Mouse (Mus musculus) stomach, postnatal 0 days (tissue): Measurements from ENCODE around the gene Gpha2. TPM values are rescaled to one million over a fixed set of nuclear protein-coding genes. Genes with fewer than 3 reads are reported as not detected.
A peak's percentile ranks its signal among the peaks of the same experiment; 100 is the strongest.

Source experiments
- ATAC-seq: fragments of 200-750 bp; cut with Nextera tagmentation; 2 replicates; pipeline ENCODE4 v1.8.0; 2017; ENCODE audit not compliant: low FRiP score, low TSS enrichment
- DNase-seq: peaks from one replicate; pipeline ENCODE4 v3.0.0-alpha.2; 2016; ENCODE audit warnings: low spot score
- H3K27ac ChIP-seq: fragments of 300-500 bp; sonication (generic); replicated peaks from 2 replicates; pipeline ENCODE4 v1.5.1; 2014; ENCODE audit warnings: mild to moderate bottlenecking, control low read depth
- H3K27me3 ChIP-seq: fragments of 300-500 bp; sonication (generic); 2 replicates; pipeline ENCODE4 v1.6.1; 2014; ENCODE audit warnings: low read length; ENCODE audit not compliant: control insufficient read depth, insufficient read depth
- H3K36me3 ChIP-seq: fragments of 300-500 bp; sonication (generic); 2 replicates; pipeline ENCODE4 v1.6.1; 2014; ENCODE audit warnings: low read length, mixed read lengths; ENCODE audit not compliant: control insufficient read depth, insufficient read depth
- H3K4me1 ChIP-seq: fragments of 300-500 bp; sonication (generic); replicated peaks from 2 replicates; pipeline ENCODE4 v1.6.1; 2014; ENCODE audit warnings: antibody characterized with exemption; ENCODE audit not compliant: control insufficient read depth, insufficient read depth
- H3K4me2 ChIP-seq: fragments of 300-500 bp; sonication (generic); replicated peaks from 2 replicates; pipeline ENCODE4 v1.6.1; 2014; ENCODE audit warnings: low read depth, mild to moderate bottlenecking, control low read depth, moderate library complexity
- H3K4me3 ChIP-seq: fragments of 300-500 bp; sonication (generic); 2 replicates; pipeline ENCODE4 v1.5.1; 2014; ENCODE audit warnings: low read depth, low read length, control low read depth
- H3K9ac ChIP-seq: fragments of 300-500 bp; sonication (generic); 2 replicates; pipeline ENCODE4 v1.6.1; 2014; ENCODE audit warnings: mild to moderate bottlenecking, low read length, control low read depth, mixed read lengths
- H3K9me3 ChIP-seq: fragments of 300-500 bp; sonication (generic); 2 replicates; pipeline ENCODE4 v1.6.1; 2016; ENCODE audit warnings: low read length; ENCODE audit not compliant: control insufficient read depth
- CTCF ChIP-seq: IDR thresholded peaks from 2 replicates; pipeline ENCODE4 v1.5.1; 2016; ENCODE audit warnings: antibody characterized with exemption, low read depth, mild to moderate bottlenecking, moderate library complexity
- EP300 ChIP-seq: optimal IDR thresholded peaks from 2 replicates; pipeline ENCODE3; 2016; ENCODE audit warnings: antibody characterized with exemption
- WGBS: fragments of 180-500 bp; shearing (Covaris S2); extraction: QIAGEN DNeasy Blood & Tissue Kit; methylation state at CpG from one replicate; pipeline ENCODE4 v1.1.7; 2014; 5-methylcytosine and 5-hydroxymethylcytosine counted together
- polyA plus RNA-seq: library from polyadenylated mRNA; unstranded; fragments of >200 nt; fragmentation: Nextera tagmentation; extraction: Ambion mirVana; gene quantifications from 2 replicates; pipeline ENCODE4 v1.2.1, GENCODE M21; 2015

Gene Gpha2
- polyA plus RNA-seq, 1 experiment from 2014 or later = 0.17 TPM

- no peaks in the 10 kb centered on the region for H3K9me3 ChIP-seq
- H3K4me2 ChIP-seq = no peak overlapping the region
- H3K27ac ChIP-seq = no peak overlapping the region
- peaks cover 10% of the 10 kb centered on the region; the same call in 1 of the 2 replicates for H3K36me3 ChIP-seq
- H3K4me1 ChIP-seq = peaks cover 7% of the 10 kb centered on the region; the same call in 1 of the 2 replicates
- H3K27me3 ChIP-seq = no peaks in the 10 kb centered on the region
- DNase-seq (no peak), ATAC-seq (no peak)
- 84% methylated on average over 2 of the region's 2 CpGs for WGBS
- no peak for TF ChIP-seq EP300
- no peak for TF ChIP-seq CTCF
- no peak overlapping the region for H3K4me3 ChIP-seq
- no peak overlapping the region for H3K9ac ChIP-seq
Measured at GRCm38 (mm10) chr19:6231036-6231435, 4.9 kb downstream of the Gpha2 start.

GRCm38 (mm10) chr19:6233647-6234046 is 7.5 kb downstream of the Gpha2 start:
- no peaks in the 10 kb centered on the region for H3K9me3 ChIP-seq
- 92% methylated on average over 16 of the region's 16 CpGs for WGBS
- no peak for ATAC-seq

GRCm38 (mm10) chr19:6234337-6235083 is 8.3 kb downstream of the Gpha2 start:
- peak overlapping the region; percentile 75 for H3K4me3 ChIP-seq
- H3K4me1 ChIP-seq = peaks cover 10% of the 10 kb centered on the region; the same call in 1 of the 2 replicates
- ATAC-seq (no peak), DNase-seq (peak; percentile 46)
- no peaks in the 10 kb centered on the region for H3K27me3 ChIP-seq
- peak overlapping the region; percentile 80 for H3K9ac ChIP-seq
- H3K4me2 ChIP-seq = peak overlapping the region; percentile 85
- peaks cover 6% of the 10 kb centered on the region; the same call in 1 of the 2 replicates for H3K36me3 ChIP-seq
- WGBS = 61% methylated on average over 11 of the region's 11 CpGs
- no peak overlapping the region for H3K27ac ChIP-seq
- TF ChIP-seq CTCF (no peak), EP300 (no peak)
- no peaks in the 10 kb centered on the region for H3K9me3 ChIP-seq

More at GRCm38 (mm10) chr19:6233647-6234046, 7.5 kb downstream of the Gpha2 start:
- Histone ChIP-seq H3K27me3 (no peaks in the 10 kb centered on the region), H3K4me3 (no peak overlapping the region), H3K4me2 (no peak overlapping the region), H3K27ac (no peak overlapping the region), H3K9ac (no peak overlapping the region), H3K4me1 (peaks cover 10% of the 10 kb centered on the region; the same call in 1 of the 2 replicates), H3K36me3 (peaks cover 6% of the 10 kb centered on the region; the same call in 1 of the 2 replicates)
- TF ChIP-seq EP300 (no peak), CTCF (no peak)
- no peak for DNase-seq

GRCm38 (mm10) chr19:6235084-6236052 is 9.2 kb downstream of the Gpha2 start, which contains the start of gene Ppp2r5b:
TSS of gene Ppp2r5b (minus strand) at chr19:6235872.
- TF ChIP-seq CTCF (peak; percentile 72), EP300 (no peak)
- H3K4me2 ChIP-seq = peak within 1 kb of the TSS; percentile 85
- no peaks in the 10 kb centered on the region for H3K9me3 ChIP-seq
- ATAC-seq = peak; percentile 90
- peak; percentile 96 for DNase-seq
- no peaks in the 10 kb centered on the region for H3K27me3 ChIP-seq
- peaks cover 10% of the 10 kb centered on the region; the same call in 1 of the 2 replicates for H3K4me1 ChIP-seq
- WGBS = 4% methylated on average over 48 of the region's 48 CpGs
- H3K36me3 ChIP-seq = peaks cover 6% of the 10 kb centered on the region; the same call in 1 of the 2 replicates
- H3K27ac ChIP-seq = peak within 1 kb of the TSS; percentile 96
- H3K4me3 ChIP-seq = peak within 1 kb of the TSS; percentile 75
- H3K9ac ChIP-seq = peak within 1 kb of the TSS; percentile 80

GRCm38 (mm10) chr19:6236053-6236441 is 9.9 kb downstream of the Gpha2 start:
- no peaks in the 10 kb centered on the region for H3K9me3 ChIP-seq
- TF ChIP-seq CTCF (no peak), EP300 (peak; percentile 57)
- H3K4me3 ChIP-seq = peak overlapping the region; percentile 75
- H3K9ac ChIP-seq = peak overlapping the region; percentile 80
- DNase-seq = peak; percentile 88
- WGBS = 1% methylated on average over 9 of the region's 9 CpGs
- ATAC-seq = peak; percentile 85
- peak overlapping the region; percentile 85 for H3K4me2 ChIP-seq
- H3K27ac ChIP-seq = peak overlapping the region; percentile 96
- no peaks in the 10 kb centered on the region for H3K27me3 ChIP-seq
- H3K4me1 ChIP-seq = peaks cover 10% of the 10 kb centered on the region; the same call in 1 of the 2 replicates
- H3K36me3 ChIP-seq = peaks cover 6% of the 10 kb centered on the region; the same call in 1 of the 2 replicates
